Mouse (Mus musculus): ENCODE data around the gene Gmip.

Gene Gmip

DNA sequence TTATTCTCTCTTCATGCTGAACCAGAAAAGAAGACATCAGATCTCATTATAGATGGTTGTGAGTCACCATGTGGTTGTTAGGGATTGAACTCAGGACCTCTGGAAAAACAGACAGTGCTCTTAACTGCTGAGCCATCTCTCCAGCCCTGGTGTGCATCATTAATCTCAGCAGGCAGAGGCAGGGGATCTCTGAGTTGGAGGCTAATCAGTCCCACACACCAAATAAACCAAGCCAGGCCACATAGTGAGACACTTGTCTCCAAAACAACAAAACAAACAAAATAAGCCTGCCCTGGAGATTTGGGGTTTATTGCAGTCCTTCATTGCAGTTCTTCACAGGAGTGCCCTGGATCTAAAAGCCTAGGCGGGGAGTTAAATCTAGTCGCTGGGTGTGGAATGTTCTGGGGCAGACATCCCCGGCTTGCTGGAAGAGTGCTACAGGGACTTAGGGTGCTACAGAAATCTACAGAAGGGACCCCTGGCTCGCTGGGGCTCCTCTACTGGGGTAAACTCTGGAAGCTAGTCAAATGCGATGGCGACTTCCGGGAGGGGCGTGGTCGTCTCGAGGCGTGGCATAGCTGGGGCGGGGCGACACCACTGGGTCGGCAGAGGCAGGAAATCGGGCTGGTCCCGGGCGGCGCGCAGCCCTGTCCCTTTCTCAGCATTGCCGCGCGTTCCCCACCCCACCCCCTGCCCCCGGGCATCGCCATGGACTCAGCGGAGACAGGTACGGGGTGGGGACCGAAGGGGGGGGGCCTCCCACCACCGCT, at the start of gene Gmip:
TSS of gene Gmip (plus strand) at position 586 of the 770 bp plus-strand sequence.
- DNase-seq (ENCODE audit: low spot score in 2 of 2), result peak; percentile 75 to 78

DNA sequence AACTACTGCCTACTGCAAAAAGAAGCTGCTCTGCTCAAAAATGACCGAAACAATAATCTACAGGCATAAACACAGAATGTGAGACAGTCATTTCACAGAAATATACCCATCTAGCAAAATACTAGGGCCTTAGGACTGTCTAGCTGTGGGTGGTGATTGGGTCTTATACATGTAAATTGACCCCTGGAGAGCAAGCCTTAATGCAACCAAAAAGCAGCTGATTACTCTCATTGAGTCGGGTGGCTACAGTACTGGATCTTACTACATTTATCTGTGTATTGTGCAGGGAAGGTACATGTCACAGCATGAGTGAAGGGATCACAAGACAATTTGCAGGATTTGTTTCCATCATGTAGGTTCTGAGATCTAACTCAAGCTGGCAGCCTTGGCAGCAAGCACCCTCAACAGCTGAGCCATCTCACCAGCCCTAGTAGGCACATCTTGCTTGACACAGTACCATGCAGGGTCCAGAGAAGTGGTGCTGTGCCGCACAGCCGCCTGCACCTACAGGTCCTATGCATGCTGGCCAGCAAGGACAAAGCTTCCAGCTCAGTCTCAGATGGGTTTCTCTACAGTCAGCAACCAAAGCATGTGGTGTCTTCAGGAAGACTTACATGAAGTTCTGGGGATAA, 46.5 kb upstream of the Gmip start:
- no peak for DNase-seq (ENCODE audit: low spot score in 2 of 2)

- DNase-seq (ENCODE audit: low spot score in 2 of 2), result peak in 1 of 2 experiments; percentile 12
Measured at GRCm38 (mm10) chr8:69771221-69771620, 37.3 kb upstream of the Gmip start.

DNA sequence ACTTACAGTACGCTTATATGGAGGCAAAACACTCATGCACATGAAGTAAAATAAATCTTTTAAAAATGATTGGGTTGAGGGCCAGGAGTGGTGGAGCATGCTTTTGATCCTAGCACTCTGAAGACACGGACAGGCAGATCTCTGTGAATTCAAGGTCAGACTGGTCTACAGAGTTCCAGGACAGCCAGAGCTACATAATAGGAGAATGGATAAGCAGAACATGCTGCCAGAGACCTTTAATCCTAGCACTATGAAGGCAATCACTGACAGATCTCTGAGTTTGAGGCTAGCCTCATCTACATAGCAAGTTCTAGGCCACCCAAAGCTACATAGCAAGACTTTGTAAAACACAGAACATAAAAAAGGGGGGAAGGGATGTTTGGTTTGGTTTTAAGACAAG, 36.4 kb upstream of the Gmip start:
- peak in 1 of 2 experiments; percentile 17 for DNase-seq (ENCODE audit: low spot score in 2 of 2)

GRCm38 (mm10) chr8:69774503-69775148, 33.9 kb upstream of the Gmip start, which contains the start of gene Gm20422:
TSS of gene Gm20422 (minus strand) at chr8:69774886.
- DNase-seq (ENCODE audit: low spot score in 2 of 2), result peak; percentile 95 to 97

DNA sequence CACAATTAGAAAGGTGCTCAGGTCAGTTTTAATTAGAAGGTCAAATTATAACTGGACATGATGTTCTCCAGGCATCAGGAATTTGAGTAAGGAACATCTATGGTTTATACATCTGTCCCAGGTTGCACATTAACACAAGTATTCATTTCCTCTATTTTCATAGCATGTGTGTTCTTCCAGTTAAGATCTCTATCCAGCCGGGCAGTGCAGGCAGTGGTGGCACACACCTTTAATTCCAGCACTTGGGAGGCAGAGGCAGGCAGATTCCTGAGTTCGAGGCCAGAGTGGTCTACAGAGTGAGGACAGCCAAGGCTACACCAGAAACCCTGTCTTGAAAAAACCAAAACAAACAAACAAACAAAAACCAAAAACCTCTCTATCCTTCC, 33.3 kb upstream of the Gmip start:
- DNase-seq (ENCODE audit: low spot score in 2 of 2), result peak in 1 of 2 experiments; percentile 28

DNA sequence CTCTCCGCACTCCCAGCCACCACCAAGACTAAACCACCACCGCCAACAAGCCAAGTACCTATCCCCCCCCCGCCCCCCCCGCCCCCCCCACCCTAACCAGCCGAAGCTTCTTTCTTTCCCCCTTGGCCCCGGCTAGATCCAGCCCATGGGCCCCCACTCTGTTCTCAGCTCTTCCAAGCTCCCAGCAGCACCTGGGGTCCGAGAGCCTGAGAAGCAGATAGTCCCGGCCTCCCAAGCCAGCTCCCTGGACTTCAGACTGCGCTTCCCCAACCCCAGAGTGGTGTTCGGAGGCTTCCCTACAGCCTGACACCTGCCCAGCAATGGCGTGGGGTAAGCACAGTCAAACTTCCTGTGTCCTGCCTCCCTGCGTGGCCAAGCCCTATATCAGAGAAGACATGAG, 31.4 kb upstream of the Gmip start:
- peak in 1 of 2 experiments; percentile 20 for DNase-seq (ENCODE audit: low spot score in 2 of 2)

- peak in 1 of 2 experiments; percentile 18 for DNase-seq (ENCODE audit: low spot score in 2 of 2)
Measured at GRCm38 (mm10) chr8:69789105-69789504, 19.4 kb upstream of the Gmip start.

- peak in 1 of 2 experiments; percentile 17 for DNase-seq (ENCODE audit: low spot score in 2 of 2)
Measured at GRCm38 (mm10) chr8:69789731-69790130, 18.7 kb upstream of the Gmip start.

- DNase-seq (ENCODE audit: low spot score in 2 of 2), result peak in 1 of 2 experiments; percentile 20
Measured at GRCm38 (mm10) chr8:69790364-69790763, 18.1 kb upstream of the Gmip start.

- peak; percentile 93 for DNase-seq (ENCODE audit: low spot score in 2 of 2)
Measured at GRCm38 (mm10) chr8:69790773-69791367, 17.6 kb upstream of the Gmip start, which contains the start of the genes Atp13a1 and Zfp866. TSS of gene Atp13a1 (plus strand) at chr8:69791163. TSS of gene Zfp866 (minus strand) at chr8:69791178.

GRCm38 (mm10) chr8:69791415-69792068, 16.9 kb upstream of the Gmip start:
- peak; percentile 53 for DNase-seq (ENCODE audit: low spot score in 2 of 2)

GRCm38 (mm10) chr8:69793666-69794065, 14.8 kb upstream of the Gmip start:
- peak; percentile 16 to 22 for DNase-seq (ENCODE audit: low spot score in 2 of 2)

DNA sequence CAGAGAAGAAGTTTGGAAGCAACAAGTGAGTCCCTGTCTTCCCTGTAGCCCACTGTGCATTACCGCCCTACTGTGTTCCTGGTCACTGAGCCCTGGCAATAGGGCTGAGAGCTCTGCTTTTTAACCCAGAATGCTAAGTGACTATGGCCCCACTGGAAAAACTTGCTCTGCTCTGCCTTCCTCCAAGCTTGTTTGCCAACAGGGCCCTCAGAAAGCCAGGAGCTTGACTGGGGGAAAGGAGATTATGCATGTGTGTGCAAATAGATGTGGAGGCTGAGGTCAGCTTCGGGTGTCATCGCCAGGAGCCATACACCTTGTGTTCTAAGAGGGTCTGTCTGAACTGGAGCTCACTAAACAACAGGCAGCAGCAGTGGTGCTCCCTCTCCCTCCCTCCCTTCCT, 14.4 kb upstream of the Gmip start:
- peak in 1 of 2 experiments; percentile 19 for DNase-seq (ENCODE audit: low spot score in 2 of 2)

GRCm38 (mm10) chr8:69794901-69795300, 13.6 kb upstream of the Gmip start:
- peak; percentile 11 to 20 for DNase-seq (ENCODE audit: low spot score in 2 of 2)

DNA sequence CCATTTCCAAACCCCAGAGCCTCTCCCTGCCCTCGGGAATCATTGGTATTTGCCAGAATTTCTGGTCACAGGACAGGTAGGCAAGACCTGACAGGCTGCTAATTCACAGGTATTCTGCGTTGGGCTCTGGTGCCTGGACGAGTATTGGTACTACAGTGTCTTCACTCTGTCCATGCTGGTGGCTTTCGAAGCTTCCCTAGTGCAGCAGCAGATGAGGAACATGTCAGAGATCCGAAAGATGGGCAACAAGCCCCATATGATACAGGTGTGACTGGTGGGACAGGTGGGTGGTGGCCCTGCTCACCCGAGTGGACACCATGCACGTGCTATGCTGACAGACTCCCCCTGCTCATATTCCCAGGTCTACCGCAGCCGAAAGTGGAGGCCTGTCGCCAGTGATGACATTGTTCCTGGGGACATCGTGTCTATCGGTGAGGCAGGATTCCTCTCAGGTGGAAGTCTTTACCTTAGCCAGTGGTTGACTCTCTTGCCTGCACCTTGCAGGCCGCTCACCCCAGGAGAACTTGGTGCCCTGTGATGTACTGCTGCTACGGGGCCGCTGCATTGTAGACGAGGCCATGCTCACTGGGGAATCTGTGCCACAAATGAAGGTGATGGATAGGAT, 11.6 kb upstream of the Gmip start:
- DNase-seq (ENCODE audit: low spot score in 2 of 2), result peak; percentile 12 to 22

- peak; percentile 14 to 20 for DNase-seq (ENCODE audit: low spot score in 2 of 2)
Measured at GRCm38 (mm10) chr8:69797661-69798060, 10.8 kb upstream of the Gmip start.

DNA sequence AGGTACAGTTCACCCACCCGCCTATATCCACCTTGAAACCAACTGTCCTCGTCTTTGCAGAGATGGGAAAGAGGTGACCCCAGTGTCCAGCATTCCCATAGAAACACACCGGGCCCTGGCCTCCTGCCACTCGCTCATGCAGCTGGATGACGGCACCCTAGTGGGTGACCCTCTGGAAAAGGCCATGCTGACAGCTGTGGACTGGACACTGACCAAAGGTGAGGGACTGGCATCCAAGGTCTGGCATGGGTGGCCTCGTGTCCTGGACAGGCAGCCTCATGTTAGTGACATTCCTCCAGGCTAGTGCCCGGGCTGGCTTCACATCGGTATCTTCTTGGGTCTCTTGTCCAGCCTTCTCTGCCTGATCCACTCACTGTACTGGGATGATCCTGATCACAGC, 9.2 kb upstream of the Gmip start:
- DNase-seq (ENCODE audit: low spot score in 2 of 2), result peak; percentile 24 to 32

DNA sequence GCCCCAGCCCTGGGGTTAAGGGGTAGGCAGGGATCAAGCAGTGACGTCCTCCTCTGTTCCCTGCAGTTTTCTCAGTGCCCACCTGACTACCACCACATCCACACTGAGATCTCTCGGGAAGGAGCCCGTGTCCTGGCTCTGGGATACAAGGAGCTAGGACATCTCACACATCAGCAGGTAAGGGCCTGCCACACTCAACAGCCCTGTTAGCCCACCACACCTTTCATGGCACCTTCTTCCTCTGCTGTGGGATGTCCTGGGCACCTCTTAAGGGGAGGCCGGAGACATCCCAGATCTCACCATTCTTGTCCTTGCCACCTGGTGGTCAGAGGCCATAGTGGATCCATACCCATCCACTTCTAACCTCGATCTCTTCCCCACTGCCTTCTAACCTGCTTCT, 8.5 kb upstream of the Gmip start:
- peak; percentile 18 to 22 for DNase-seq (ENCODE audit: low spot score in 2 of 2)

- peak in 1 of 2 experiments; percentile 21 for DNase-seq (ENCODE audit: low spot score in 2 of 2)
Measured at GRCm38 (mm10) chr8:69801796-69802195, 6.7 kb upstream of the Gmip start.

DNA sequence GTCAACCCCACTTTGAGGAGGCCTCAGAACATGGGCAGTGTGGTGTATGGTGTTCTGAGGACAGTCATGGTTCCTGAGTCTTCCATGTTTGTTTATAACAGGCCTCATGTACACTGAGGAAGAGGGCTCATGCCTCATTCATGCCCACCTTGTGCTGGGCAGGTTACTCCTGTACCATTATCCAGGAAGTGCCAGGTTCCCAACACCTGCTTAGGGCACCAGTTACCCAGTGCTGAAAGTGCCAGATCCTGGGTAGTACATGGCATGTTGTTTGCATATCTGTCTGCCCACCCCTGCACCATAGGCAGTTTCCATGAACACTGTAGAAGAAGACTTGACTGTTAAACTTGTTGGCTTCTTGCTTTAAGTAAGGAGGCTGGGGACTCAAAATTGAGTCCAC, 6.3 kb upstream of the Gmip start:
- DNase-seq (ENCODE audit: low spot score in 2 of 2), result peak; percentile 17 to 18
